9 mouse cellular contexts compared by ENCODE assay signal in genomic region chrX:97069816-97070215, GRCm38 (mm10). TPM values are rescaled to one million over a fixed set of nuclear protein-coding genes. Genes with fewer than 3 reads are reported as not detected.
DNase-seq lines count a peak whose midpoint lies in the region; ATAC-seq lines count a peak whose summit lies in the region.
"Had no signal": no experiment of that assay in that cellular context is flagged by ENCODE, and none has a peak within 500 bp of the region (broad histone marks: within the 10 kb centered on the region; RNA-seq: fewer than 3 reads in every experiment).

No protein-coding gene starts in this region.

- H3K4me1 ChIP-seq in hindbrain, embryonic 13.5 days (replicated peaks) = peaks cover 4% of the 10 kb centered on the region; the same call in 1 of the 2 replicates
- no peaks in the 10 kb centered on the region for H3K4me1 ChIP-seq in midbrain, embryonic 14.5 days (ENCODE audit: control insufficient read depth, insufficient read depth, low read length)

- H3K9ac ChIP-seq in hindbrain, embryonic 13.5 days = no peak overlapping the region
- H3K9ac ChIP-seq in midbrain, embryonic 14.5 days (replicated peaks; ENCODE audit: low read length) = no peak overlapping the region

- H3K27ac ChIP-seq in hindbrain, embryonic 13.5 days = no peak overlapping the region
- no peak overlapping the region for H3K27ac ChIP-seq in midbrain, embryonic 14.5 days (replicated peaks; ENCODE audit: low read depth, low read length)

- 9% methylated on average over 11 of the region's 11 CpGs for WGBS in hindbrain, embryonic 13.5 days
- WGBS in midbrain, embryonic 14.5 days = 19% methylated on average over 11 of the region's 11 CpGs

- peaks cover 25% of the 10 kb centered on the region; the same call in 1 of the 2 replicates for H3K27me3 ChIP-seq in hindbrain, embryonic 13.5 days
- no peaks in the 10 kb centered on the region for H3K27me3 ChIP-seq in midbrain, embryonic 14.5 days (ENCODE audit: control insufficient read depth, insufficient read depth, low read length)

- no peaks in the 10 kb centered on the region for H3K9me3 ChIP-seq in hindbrain, embryonic 13.5 days
- H3K9me3 ChIP-seq in midbrain, embryonic 14.5 days (ENCODE audit: control insufficient read depth, low read length) = no peaks in the 10 kb centered on the region

- no peak overlapping the region for H3K4me3 ChIP-seq in hindbrain, embryonic 13.5 days
- no peak overlapping the region for H3K4me3 ChIP-seq in midbrain, embryonic 14.5 days (replicated peaks; ENCODE audit: low read depth, low read length)

- ATAC-seq in hindbrain, embryonic 13.5 days (ENCODE audit: low FRiP score) = peak; percentile 90
- ATAC-seq in midbrain, embryonic 14.5 days (ENCODE audit: low FRiP score, low TSS enrichment) = peak; percentile 95
- no peak for ATAC-seq in erythroblast, adult 5-6 weeks (replicated peaks; ENCODE audit: low FRiP score, poor library complexity, severe bottlenecking)

- peak overlapping the region; percentile 40 for H3K4me2 ChIP-seq in hindbrain, embryonic 13.5 days
- H3K4me2 ChIP-seq in midbrain, embryonic 14.5 days (ENCODE audit: low read length) = peak overlapping the region; percentile 35

- DNase-seq in adrenal gland, adult (ENCODE audit: inconsistent age in 2 of 2, low spot score in 1 of 2) = peak; percentile 5 to 49
- no peak for DNase-seq in adrenal gland, postnatal 4 days (ENCODE audit: low spot score in 2 of 2)
- DNase-seq in embryo, embryonic 10 days (ENCODE audit: low spot score) = peak; percentile 74
- DNase-seq in midbrain, embryonic 14.5 days = peak; percentile 82
- no peak for DNase-seq in gastrocnemius, adult 8-10 months (ENCODE audit: low spot score in 2 of 2)
- DNase-seq in lung, postnatal 36 days = no peak

- H3K36me3 ChIP-seq in hindbrain, embryonic 13.5 days = no peaks in the 10 kb centered on the region
- no peaks in the 10 kb centered on the region for H3K36me3 ChIP-seq in midbrain, embryonic 14.5 days (ENCODE audit: control insufficient read depth, insufficient read depth, low read length)

RNA-seq across cellular contexts. Expression of gene Pgr15l, which starts 2.6 kb away (rescaled TPM):
- under 1 TPM in 1 of 2 experiments, not detected in 1; 0.08 TPM for total RNA-seq in adrenal gland, postnatal 4 days (2021)
- polyA plus RNA-seq in hindbrain, embryonic 13.5 days (2015; fragmentation: Nextera tagmentation; extraction: Ambion mirVana) = 0.04 TPM in 1 of 2 replicates, not detected in the other
- polyA plus RNA-seq in midbrain, embryonic 14.5 days (2014; fragmentation: Nextera tagmentation; extraction: Ambion mirVana) = 0.11 and 0.14 TPM in 2 replicates
- total RNA-seq in gastrocnemius, adult 8-10 months (2022) = not detected
- total RNA-seq in erythroblast, adult 5-6 weeks (2015; ENCODE audit: low replicate concordance) = not detected in 2 replicates
- total RNA-seq in erythroblast, adult 5-6 weeks (2017; ENCODE audit: low replicate concordance) = not detected in 2 replicates
- polyA plus RNA-seq: large intestine, adult 2 months had no signal

Comparison
In these comparisons a context has a peak if more than half of its experiments do, and no peak if none do; other contexts are left out.
1. DNase-seq: peak in adrenal gland, adult (2 of 2), embryo, embryonic 10 days (single experiment) and midbrain, embryonic 14.5 days (single experiment); none in adrenal gland, postnatal 4 days (0 of 2), gastrocnemius, adult 8-10 months (0 of 2) and lung, postnatal 36 days (single experiment).